Mouse (Mus musculus) urinary bladder, postnatal 4 days (tissue): ENCODE data around the gene Nkap.
"Not testable (repeated sequence)": the region's sequence is repeated elsewhere in the genome, so short reads cannot be mapped to it uniquely, and the experiment has no call there.

ENCODE experiments used
- DNase-seq, 2 experiments: peaks; one replicate each; pipeline ENCODE4 v3.0.0; 2021 to 2022; ENCODE audit warnings: low spot score in 2 of 2

Nkap gene

GRCm38 (mm10) chrX:37157839-37158238 is 31.2 kb downstream of the Nkap start:
- no peak for DNase-seq

GRCm38 (mm10) chrX:37161169-37161568 is 34.6 kb downstream of the Nkap start:
- no peak for DNase-seq

GRCm38 (mm10) chrX:37163115-37163514 is 36.5 kb downstream of the Nkap start:
- no peak for DNase-seq

- no peak for DNase-seq
Measured at GRCm38 (mm10) chrX:37167085-37167484, 40.5 kb downstream of the Nkap start.

GRCm38 (mm10) chrX:37168742-37169141 is 42.1 kb downstream of the Nkap start, which contains the start of gene Akap14:
TSS of gene Akap14 (minus strand) at chrX:37168842.
- DNase-seq = no peak

DNA sequence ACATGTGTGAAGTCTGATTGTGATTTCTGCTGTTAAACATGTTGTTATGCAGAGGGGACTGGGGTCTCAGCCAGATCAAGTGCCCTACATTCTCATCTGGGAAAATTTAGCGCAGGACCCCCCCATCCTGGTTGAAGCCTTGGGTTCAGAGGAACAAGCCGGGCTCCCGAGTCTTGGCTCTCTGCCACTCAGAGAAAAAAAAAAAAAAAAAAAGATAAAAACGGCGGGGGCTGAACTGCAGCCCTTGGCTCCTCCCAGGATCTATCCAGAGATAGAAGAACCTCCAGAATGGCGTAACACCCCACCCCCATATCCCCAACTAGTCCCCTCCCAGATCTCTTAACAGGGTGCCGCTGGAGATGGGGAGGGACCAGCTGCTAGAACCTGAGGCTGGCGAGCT is 57.8 kb downstream of the Nkap start:
- DNase-seq = not testable (repeated sequence)

GRCm38 (mm10) chrX:37190755-37191104 is 64.1 kb downstream of the Nkap start:
- no peak for DNase-seq

- DNase-seq = peak; percentile 69 to 82
Measured at GRCm38 (mm10) chrX:37191105-37191743, 64.6 kb downstream of the Nkap start, which contains the start of the genes Ndufa1 and Rnf113a1. TSS of gene Ndufa1 (minus strand) at chrX:37191163. TSS of gene Rnf113a1 (plus strand) at chrX:37191245.

- DNase-seq = no peak
Measured at GRCm38 (mm10) chrX:37191744-37192379, 65.3 kb downstream of the Nkap start.

DNA sequence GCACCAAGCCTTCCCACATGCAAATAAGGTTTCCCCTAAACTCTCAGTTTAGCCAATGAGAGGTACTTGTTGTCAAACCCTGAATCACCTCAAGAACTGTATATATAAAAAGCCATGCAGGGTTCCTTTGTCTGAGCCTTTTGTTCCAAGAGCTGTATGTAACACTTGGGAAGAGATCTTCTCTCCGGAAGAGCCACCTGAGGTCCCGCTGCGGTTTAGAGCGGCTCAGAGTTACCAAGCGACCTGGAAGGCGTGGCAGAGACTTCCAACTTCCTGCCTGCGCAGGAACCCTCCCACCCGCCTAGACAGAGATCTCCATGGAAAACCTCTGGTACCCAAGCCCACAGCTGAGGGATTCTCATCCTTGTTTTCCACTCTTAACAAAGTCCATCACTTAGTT is 72.1 kb downstream of the Nkap start:
- no peak for DNase-seq
